Mouse (Mus musculus) hindbrain, embryonic 13.5 days (tissue): ENCODE results near the gene Basp1. TPM values are rescaled to one million over a fixed set of nuclear protein-coding genes. Genes with fewer than 3 reads are reported as not detected.
A peak's percentile ranks its signal among the peaks of the same experiment; 100 is the strongest.

ENCODE experiments used
- ATAC-seq: fragments of 200-750 bp; cut with Nextera tagmentation; 2 replicates; pipeline ENCODE4 v1.8.0; 2017; ENCODE audit warnings: moderate TSS enrichment; ENCODE audit not compliant: low FRiP score
- H3K27ac ChIP-seq: fragments of 300-500 bp; sonication (generic); 2 replicates; pipeline ENCODE4 v1.5.1; 2015; ENCODE audit warnings: inconsistent platforms, mild to moderate bottlenecking, moderate library complexity
- H3K27me3 ChIP-seq: fragments of 300-500 bp; sonication (generic); 2 replicates; pipeline ENCODE4 v1.6.1; 2015; ENCODE audit warnings: mild to moderate bottlenecking, inconsistent platforms
- H3K36me3 ChIP-seq: fragments of 300-500 bp; sonication (generic); 2 replicates; pipeline ENCODE4 v1.6.1; 2015; ENCODE audit warnings: mild to moderate bottlenecking, inconsistent platforms
- H3K4me1 ChIP-seq: fragments of 300-500 bp; sonication (generic); replicated peaks from 2 replicates; pipeline ENCODE4 v1.6.1; 2015; ENCODE audit warnings: inconsistent platforms
- H3K4me2 ChIP-seq: fragments of 300-500 bp; sonication (generic); 2 replicates; pipeline ENCODE4 v1.6.1; 2015; ENCODE audit warnings: inconsistent platforms, mild to moderate bottlenecking, moderate library complexity
- H3K4me3 ChIP-seq: fragments of 300-500 bp; sonication (generic); 2 replicates; pipeline ENCODE4 v1.5.1; 2015; ENCODE audit warnings: mild to moderate bottlenecking, inconsistent platforms
- H3K9ac ChIP-seq: fragments of 300-500 bp; sonication (generic); 2 replicates; pipeline ENCODE4 v1.6.1; 2015; ENCODE audit warnings: mild to moderate bottlenecking, inconsistent platforms
- H3K9me3 ChIP-seq: fragments of 300-500 bp; sonication (generic); 2 replicates; pipeline ENCODE4 v1.6.1; 2016; ENCODE audit warnings: inconsistent platforms
- WGBS: fragments of 180-500 bp; shearing (Covaris S2); methylation state at CpG from one replicate; pipeline ENCODE4 v1.1.7; 2015; 5-methylcytosine and 5-hydroxymethylcytosine counted together
- polyA plus RNA-seq: library from polyadenylated mRNA; unstranded; fragments of >200 nt; fragmentation: Nextera tagmentation; extraction: Ambion mirVana; gene quantifications from 2 replicates; pipeline ENCODE4 v1.2.1, GENCODE M21; 2015

Gene Basp1
- polyA plus RNA-seq, 1 experiment from 2014 or later = 215 TPM

- Histone ChIP-seq H3K27me3 (no peaks in the 10 kb centered on the region), H3K9me3 (no peaks in the 10 kb centered on the region), H3K36me3 (peaks cover 8% of the 10 kb centered on the region; the same call in 1 of the 2 replicates), H3K4me1 (peaks cover 87% of the 10 kb centered on the region), H3K4me3 (no peak overlapping the region), H3K9ac (no peak overlapping the region), H3K27ac (peak overlapping the region; percentile 27; the same call in 1 of the 2 replicates), H3K4me2 (no peak overlapping the region)
- WGBS = 81% methylated on average over 5 of the region's 5 CpGs
- no peak for ATAC-seq
Observed at GRCm38 (mm10) chr15:25380051-25380450, 33.5 kb downstream of the Basp1 start.

- H3K27me3 ChIP-seq = no peaks in the 10 kb centered on the region
- H3K4me3 ChIP-seq = no peak overlapping the region
- H3K4me1 ChIP-seq = peaks cover 89% of the 10 kb centered on the region
- H3K4me2 ChIP-seq = no peak overlapping the region
- H3K9me3 ChIP-seq = no peaks in the 10 kb centered on the region
- H3K27ac ChIP-seq = peak overlapping the region; percentile 48; the same call in 1 of the 2 replicates
- no peak for ATAC-seq
- H3K9ac ChIP-seq = no peak overlapping the region
- peaks cover 8% of the 10 kb centered on the region; the same call in 1 of the 2 replicates for H3K36me3 ChIP-seq
- WGBS = 87% methylated on average over 8 of the region's 8 CpGs
Observed at GRCm38 (mm10) chr15:25378707-25379106, 34.9 kb downstream of the Basp1 start.

- Histone ChIP-seq H3K27ac (0 out of 2 replicates have a peak overlapping the region, but pooled peaks have one; percentile 19), H3K9me3 (no peaks in the 10 kb centered on the region), H3K4me2 (peak overlapping the region; percentile 23), H3K4me1 (peaks cover 91% of the 10 kb centered on the region), H3K4me3 (no peak overlapping the region), H3K36me3 (no peaks in the 10 kb centered on the region; the same call in 1 of the 2 replicates), H3K27me3 (no peaks in the 10 kb centered on the region), H3K9ac (peak overlapping the region; percentile 9; the same call in 1 of the 2 replicates)
- ATAC-seq = peak; percentile 60
- 33% methylated on average over 3 of the region's 3 CpGs for WGBS
Observed at GRCm38 (mm10) chr15:25376914-25377313, 36.6 kb downstream of the Basp1 start.

GRCm38 (mm10) chr15:25373486-25373885 is 40.1 kb downstream of the Basp1 start:
- H3K27ac ChIP-seq = no peak overlapping the region
- H3K4me1 ChIP-seq = peaks cover 84% of the 10 kb centered on the region
- no peak for ATAC-seq
- H3K27me3 ChIP-seq = no peaks in the 10 kb centered on the region
- H3K9me3 ChIP-seq = no peaks in the 10 kb centered on the region
- no peak overlapping the region for H3K4me2 ChIP-seq
- no peak overlapping the region for H3K4me3 ChIP-seq
- WGBS = 82% methylated on average over 3 of the region's 3 CpGs
- H3K9ac ChIP-seq = no peak overlapping the region
- H3K36me3 ChIP-seq = no peaks in the 10 kb centered on the region

GRCm38 (mm10) chr15:25369522-25369921 is 44.0 kb downstream of the Basp1 start:
- Histone ChIP-seq H3K27me3 (no peaks in the 10 kb centered on the region), H3K4me1 (peaks cover 82% of the 10 kb centered on the region), H3K9ac (no peak overlapping the region), H3K36me3 (peaks cover 2% of the 10 kb centered on the region), H3K9me3 (no peaks in the 10 kb centered on the region), H3K27ac (peak overlapping the region; percentile 30; the same call in 1 of the 2 replicates), H3K4me3 (no peak overlapping the region), H3K4me2 (no peak overlapping the region)
- 70% methylated on average over 7 of the region's 7 CpGs for WGBS
- ATAC-seq = no peak

- H3K9ac ChIP-seq = 0 out of 2 replicates have a peak overlapping the region, but pooled peaks have one; percentile 80
- H3K4me1 ChIP-seq = peaks cover 77% of the 10 kb centered on the region
Observed at GRCm38 (mm10) chr15:25365503-25365902, 48.1 kb downstream of the Basp1 start.

GRCm38 (mm10) chr15:25364819-25365463 is 48.6 kb downstream of the Basp1 start:
- Histone ChIP-seq H3K27ac (peak overlapping the region; percentile 85), H3K4me3 (peak overlapping the region; percentile 28), H3K36me3 (peaks cover 11% of the 10 kb centered on the region), H3K27me3 (no peaks in the 10 kb centered on the region), H3K4me2 (peak overlapping the region; percentile 55), H3K4me1 (peaks cover 79% of the 10 kb centered on the region), H3K9me3 (no peaks in the 10 kb centered on the region), H3K9ac (peak overlapping the region; percentile 80)
- no peak for ATAC-seq
- WGBS = 10% methylated on average over 23 of the region's 23 CpGs

More at GRCm38 (mm10) chr15:25365503-25365902, 48.1 kb downstream of the Basp1 start:
- H3K36me3 ChIP-seq = peaks cover 11% of the 10 kb centered on the region
- H3K4me3 ChIP-seq = no peak overlapping the region
- no peaks in the 10 kb centered on the region for H3K9me3 ChIP-seq
- 16% methylated on average over 5 of the region's 5 CpGs for WGBS
- no peak for ATAC-seq
- peak overlapping the region; percentile 85 for H3K27ac ChIP-seq
- no peak overlapping the region for H3K4me2 ChIP-seq
- no peaks in the 10 kb centered on the region for H3K27me3 ChIP-seq

- H3K9me3 ChIP-seq = no peaks in the 10 kb centered on the region
- peak; percentile 25 for ATAC-seq
- peak overlapping the region; percentile 55 for H3K4me2 ChIP-seq
- peaks cover 11% of the 10 kb centered on the region for H3K36me3 ChIP-seq
- 7% methylated on average over 74 of the region's 97 CpGs for WGBS
- H3K27ac ChIP-seq = peak overlapping the region; percentile 85
- H3K27me3 ChIP-seq = no peaks in the 10 kb centered on the region
- peak overlapping the region; percentile 28 for H3K4me3 ChIP-seq
- H3K4me1 ChIP-seq = peaks cover 75% of the 10 kb centered on the region
- peak overlapping the region; percentile 80 for H3K9ac ChIP-seq
Observed at GRCm38 (mm10) chr15:25364160-25364818, 49.3 kb downstream of the Basp1 start.

- Histone ChIP-seq H3K9me3 (no peaks in the 10 kb centered on the region), H3K27ac (peak overlapping the region; percentile 85), H3K27me3 (no peaks in the 10 kb centered on the region), H3K4me1 (peaks cover 78% of the 10 kb centered on the region), H3K4me3 (no peak overlapping the region), H3K36me3 (peaks cover 11% of the 10 kb centered on the region), H3K4me2 (peak overlapping the region; percentile 55; the same call in 1 of the 2 replicates), H3K9ac (no peak overlapping the region)
- WGBS = 76% methylated on average over 9 of the region's 9 CpGs
- ATAC-seq = no peak
Observed at GRCm38 (mm10) chr15:25363636-25364035, 49.9 kb downstream of the Basp1 start.

- WGBS = 39% methylated on average over 5 of the region's 5 CpGs
- Histone ChIP-seq H3K4me1 (peaks cover 62% of the 10 kb centered on the region), H3K4me3 (no peak overlapping the region), H3K27ac (peak overlapping the region; percentile 60), H3K9ac (no peak overlapping the region), H3K4me2 (no peak overlapping the region), H3K9me3 (no peaks in the 10 kb centered on the region), H3K36me3 (peaks cover 11% of the 10 kb centered on the region), H3K27me3 (no peaks in the 10 kb centered on the region)
- ATAC-seq = peak; percentile 29
Observed at GRCm38 (mm10) chr15:25360825-25361224, 52.7 kb downstream of the Basp1 start.

GRCm38 (mm10) chr15:25358680-25359097 is 54.9 kb downstream of the Basp1 start:
- H3K4me2 ChIP-seq = peak overlapping the region; percentile 31
- no peak for ATAC-seq
- H3K9me3 ChIP-seq = no peaks in the 10 kb centered on the region
- peaks cover 3% of the 10 kb centered on the region for H3K36me3 ChIP-seq
- peaks cover 42% of the 10 kb centered on the region for H3K4me1 ChIP-seq
- H3K4me3 ChIP-seq = no peak overlapping the region
- peak overlapping the region; percentile 48; the same call in 1 of the 2 replicates for H3K27ac ChIP-seq
- no peaks in the 10 kb centered on the region for H3K27me3 ChIP-seq
- H3K9ac ChIP-seq = peak overlapping the region; percentile 53; the same call in 1 of the 2 replicates
- WGBS = 37% methylated on average over 14 of the region's 14 CpGs

- Histone ChIP-seq H3K9me3 (no peaks in the 10 kb centered on the region), H3K9ac (no peak overlapping the region), H3K27ac (no peak overlapping the region), H3K27me3 (no peaks in the 10 kb centered on the region), H3K4me2 (no peak overlapping the region), H3K36me3 (no peaks in the 10 kb centered on the region), H3K4me3 (no peak overlapping the region), H3K4me1 (peaks cover 17% of the 10 kb centered on the region)
- WGBS = 80% methylated on average over 5 of the region's 5 CpGs
- ATAC-seq = no peak
Observed at GRCm38 (mm10) chr15:25355339-25355738, 58.2 kb downstream of the Basp1 start.
